Mouse (Mus musculus): ENCODE measurements around the gene 4930539E08Rik.

4930539E08Rik gene

DNA sequence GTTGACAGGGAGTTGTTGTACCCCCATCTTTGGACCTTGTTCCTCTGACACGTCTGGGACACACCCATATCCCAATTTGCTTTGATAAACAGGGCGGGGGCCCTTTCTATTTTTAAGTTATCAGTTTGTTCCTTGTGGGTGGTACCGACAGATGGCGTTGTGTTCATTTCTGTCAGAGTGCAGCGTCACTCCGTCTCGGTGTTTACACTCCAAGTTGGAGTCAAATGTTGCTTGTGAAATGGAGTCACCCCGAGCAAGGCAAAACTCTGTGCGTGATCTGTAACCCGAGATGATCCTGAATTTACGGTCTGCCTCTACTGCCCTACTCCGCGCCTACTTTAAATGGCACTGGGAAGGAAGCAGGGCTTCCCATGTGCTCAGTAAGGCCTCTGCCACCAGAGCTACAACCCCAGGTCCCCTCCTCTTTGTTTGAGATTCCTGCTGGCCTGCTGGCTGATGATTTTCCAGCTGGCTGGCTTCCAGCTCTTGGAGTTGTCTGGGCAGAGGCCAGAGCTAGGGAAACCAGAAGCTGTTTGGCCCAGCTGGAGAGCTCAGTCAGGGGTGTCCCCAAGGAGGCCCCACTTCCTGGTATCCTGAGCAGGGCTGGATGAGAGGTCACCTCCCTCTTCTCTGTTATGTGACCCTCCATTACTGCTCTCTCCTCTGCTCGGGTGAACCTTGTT lies 15.4 kb upstream of the 4930539E08Rik start:
- in situ Hi-C loops (cut with MboI) = no loop called here

GRCm38 (mm10) chr17:28929369-28929768 lies 14.2 kb upstream of the 4930539E08Rik start:
- in situ Hi-C loops (cut with MboI) = no loop called here

- in situ Hi-C loops (cut with MboI) = no loop called here
These were observed 12.9 kb upstream of the 4930539E08Rik start for GRCm38 (mm10) chr17:28928004-28928403.

DNA sequence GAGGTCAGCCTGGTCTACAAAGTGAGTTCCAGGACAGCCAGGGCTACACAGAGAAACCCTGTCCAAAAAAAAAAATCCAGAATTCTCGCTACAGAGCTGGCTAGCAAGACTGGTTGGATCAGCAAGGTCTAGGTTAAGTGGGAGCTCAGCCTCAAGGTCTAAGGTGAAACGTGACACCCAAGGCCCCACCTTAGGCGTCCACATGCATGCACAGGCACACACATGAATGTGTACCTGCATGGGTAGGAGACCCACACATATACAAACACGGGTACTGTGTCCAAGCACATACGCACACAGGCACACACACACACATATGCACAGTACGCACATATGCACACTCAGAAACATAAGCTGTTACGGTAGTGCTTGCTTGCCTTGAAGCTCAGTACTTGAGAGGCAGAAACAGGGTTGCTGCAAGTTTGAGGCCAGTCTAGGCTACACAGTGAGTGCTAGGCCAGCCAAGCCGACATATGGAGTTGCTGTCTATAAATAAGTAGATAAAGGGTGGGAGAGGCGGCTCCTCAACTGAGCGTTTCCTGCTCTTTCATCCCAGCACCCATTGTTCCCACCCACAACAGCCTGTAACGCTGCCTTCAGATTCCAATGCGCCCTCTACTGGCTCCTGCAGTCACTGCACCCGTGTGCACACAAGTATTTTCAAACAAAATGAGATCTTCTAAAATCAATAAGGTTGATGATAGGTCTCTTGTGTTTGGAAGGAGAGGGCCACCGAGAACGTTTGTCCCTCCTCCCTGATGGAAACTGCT lies 11.9 kb upstream of the 4930539E08Rik start:
- in situ Hi-C loops (cut with MboI) = no loop called here

GRCm38 (mm10) chr17:28926380-28926779 lies 11.3 kb upstream of the 4930539E08Rik start:
- in situ Hi-C loops (cut with MboI) = no loop called here

GRCm38 (mm10) chr17:28924957-28925595 lies 10.0 kb upstream of the 4930539E08Rik start:
- in situ Hi-C loops (cut with MboI) = no loop called here

DNA sequence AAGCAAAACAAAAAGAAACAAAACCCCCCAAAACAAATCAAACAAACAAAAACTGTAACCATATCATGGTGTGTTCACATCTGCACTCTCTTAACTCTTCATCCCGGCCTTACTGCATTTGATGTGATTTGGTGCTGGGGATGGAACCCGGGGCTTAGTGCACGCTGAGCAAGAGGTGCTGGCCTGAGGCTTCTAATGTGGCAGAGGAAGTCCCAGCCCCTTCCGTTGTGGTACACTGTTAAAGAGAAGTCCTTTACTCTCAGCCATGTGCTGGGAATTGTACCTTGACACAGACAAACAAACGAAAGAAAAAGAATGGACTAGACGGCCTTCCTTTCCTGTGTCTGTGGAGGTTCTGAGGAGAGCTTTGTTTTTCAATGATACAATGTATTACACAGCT lies 7.0 kb upstream of the 4930539E08Rik start:
- in situ Hi-C loops (cut with MboI) = no loop called here

GRCm38 (mm10) chr17:28921086-28921485 lies 6.0 kb upstream of the 4930539E08Rik start:
- in situ Hi-C loops (cut with MboI) = no loop called here

DNA sequence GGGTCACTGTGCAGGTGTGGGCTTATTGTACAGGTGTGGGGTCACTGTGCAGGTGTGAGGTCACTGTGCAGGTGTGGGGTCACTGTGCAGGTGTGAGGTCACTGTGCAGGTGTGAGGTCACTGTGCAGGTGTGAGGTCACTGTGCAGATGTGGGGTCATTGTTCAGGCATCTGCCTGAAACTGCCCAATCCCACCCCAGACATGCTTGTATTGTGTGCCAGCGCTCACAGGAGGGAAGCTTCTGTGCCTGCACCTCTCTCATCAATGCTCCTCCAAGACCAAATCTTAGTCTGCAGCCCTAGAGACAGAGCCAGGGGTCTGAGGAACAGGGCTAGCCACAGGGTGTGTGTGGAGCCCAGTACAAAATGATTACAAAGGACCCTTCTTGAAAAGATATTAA lies 1.4 kb upstream of the 4930539E08Rik start:
- in situ Hi-C loops (cut with MboI) = no loop called here

DNA sequence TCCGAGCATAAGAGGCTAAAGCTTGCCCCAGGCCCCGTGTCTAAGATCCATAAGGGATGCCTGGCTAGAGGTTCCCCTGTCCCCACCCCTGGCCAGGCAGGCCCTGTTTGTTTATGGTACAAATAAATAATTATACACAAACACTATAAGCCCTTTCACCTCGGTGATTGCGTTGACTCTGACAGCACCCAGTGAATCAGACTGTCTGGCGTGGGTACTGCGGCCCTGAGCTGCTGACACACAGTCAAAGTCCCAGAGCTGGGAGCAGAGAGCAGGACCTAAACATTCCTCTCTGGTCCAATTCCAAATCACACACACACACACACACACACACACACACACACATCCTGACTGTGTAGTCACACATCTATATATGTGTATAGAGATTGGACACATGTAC lies 1.2 kb downstream of the 4930539E08Rik start:
- in situ Hi-C loops (cut with MboI) = no loop called here

DNA sequence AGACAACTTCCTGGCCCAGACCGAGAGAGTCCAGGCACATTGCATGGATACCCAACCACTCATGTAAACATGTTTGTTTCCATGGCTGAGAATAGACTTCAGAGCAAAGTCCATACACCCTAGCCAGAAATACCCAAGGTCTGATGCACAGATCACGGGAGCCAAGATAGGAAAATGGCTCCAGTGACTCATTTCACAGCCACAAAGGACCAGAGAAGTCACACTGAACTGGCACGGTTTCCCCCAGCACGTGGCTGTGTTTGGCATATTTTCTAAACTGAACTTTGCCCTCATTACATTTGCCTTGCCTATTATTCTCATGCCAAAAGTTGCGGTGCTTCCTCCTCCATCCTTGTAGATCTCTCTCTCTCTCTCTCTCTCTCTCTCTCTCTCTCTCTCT lies 1.9 kb downstream of the 4930539E08Rik start:
- in situ Hi-C loops (cut with MboI) = no loop called here

- in situ Hi-C loops (cut with MboI) = no loop called here
These were observed 5.0 kb downstream of the 4930539E08Rik start for GRCm38 (mm10) chr17:28910139-28910538.

DNA sequence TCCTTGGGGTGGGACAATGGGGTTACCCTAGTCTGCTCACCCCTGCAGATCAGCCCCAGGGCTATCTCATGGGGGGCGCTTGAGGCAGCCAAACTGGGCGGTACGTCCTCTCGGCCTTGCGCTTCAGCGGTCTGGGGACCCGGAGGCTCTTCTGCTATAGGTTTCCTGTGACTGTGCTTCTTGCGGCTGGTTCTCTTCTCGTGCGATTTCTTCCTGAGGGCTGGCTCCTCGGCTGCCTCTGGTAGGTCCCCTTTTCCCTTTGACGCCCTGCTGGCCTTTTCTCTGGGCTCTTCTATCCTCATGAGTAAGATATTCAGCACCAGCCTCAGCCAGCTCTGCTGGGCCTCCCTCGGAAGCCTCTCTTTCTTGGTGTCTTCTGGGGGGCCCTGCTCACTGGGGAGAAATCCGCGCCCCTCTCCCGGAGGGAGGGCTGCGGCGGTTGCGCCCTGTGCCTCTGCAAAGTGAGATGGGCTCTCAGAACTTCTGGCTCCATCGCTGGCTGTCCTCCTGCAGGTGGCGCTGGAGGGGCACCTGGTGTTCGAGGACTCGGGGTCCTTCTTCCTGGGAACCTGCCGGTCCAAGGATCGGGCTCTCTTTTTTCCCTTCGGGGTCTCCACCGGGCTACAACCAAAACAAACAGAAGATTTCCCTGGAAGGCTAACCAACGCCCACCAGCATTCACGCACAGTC lies 5.7 kb downstream of the 4930539E08Rik start:
- in situ Hi-C loops (cut with MboI) = no loop called here

GRCm38 (mm10) chr17:28907959-28908358 lies 7.2 kb downstream of the 4930539E08Rik start:
- in situ Hi-C loops (cut with MboI) = no loop called here

DNA sequence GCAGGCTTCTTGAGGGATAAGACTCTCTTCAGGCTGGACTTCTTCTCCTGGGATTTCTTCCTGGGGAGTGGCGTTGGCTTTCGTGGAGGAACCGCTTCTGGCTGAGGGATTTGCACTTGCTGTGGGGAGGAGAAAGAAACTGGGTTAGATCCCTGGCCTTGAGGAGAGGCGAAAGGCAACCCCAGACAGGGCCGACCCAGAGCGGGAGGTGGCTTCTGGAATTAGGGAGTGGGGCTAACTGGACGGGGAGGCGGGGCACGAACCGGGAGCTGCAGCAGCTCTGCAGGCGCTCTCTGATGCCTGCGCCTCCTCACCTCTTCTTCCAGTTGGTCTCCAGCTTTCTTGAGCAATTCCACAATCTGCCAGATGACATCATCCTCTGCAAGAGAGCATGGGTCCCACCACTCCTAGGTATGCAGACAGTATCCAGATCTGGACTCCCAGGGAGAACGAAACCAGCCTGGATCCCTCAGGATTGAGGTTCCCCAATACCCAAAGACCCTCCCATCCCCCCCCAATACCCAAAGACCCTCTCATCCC lies 9.7 kb downstream of the 4930539E08Rik start:
- in situ Hi-C loops (cut with MboI) = no loop called here

- in situ Hi-C loops (cut with MboI) = no loop called here
These were observed 10.4 kb downstream of the 4930539E08Rik start for GRCm38 (mm10) chr17:28904546-28905376.

DNA sequence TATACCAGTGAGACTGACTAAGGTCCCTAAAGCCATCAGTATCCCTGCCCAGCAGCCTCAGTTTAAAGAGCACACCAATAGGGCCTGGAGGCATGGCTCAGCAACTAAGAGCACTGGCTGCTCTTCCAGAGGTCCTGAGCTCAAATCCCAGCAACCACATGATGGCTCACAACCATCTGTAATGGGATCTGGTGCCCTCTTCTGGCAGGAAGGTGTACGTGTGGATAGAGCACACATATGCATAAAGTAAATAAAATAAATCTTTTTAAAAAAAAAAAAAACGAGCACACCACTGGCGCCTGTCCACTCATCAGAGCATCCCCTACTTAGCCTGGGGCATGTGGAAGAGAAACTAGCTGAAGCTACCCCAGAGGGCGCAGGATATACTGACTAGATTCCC lies 13.6 kb downstream of the 4930539E08Rik start:
- in situ Hi-C loops (cut with MboI) = no loop called here

- in situ Hi-C loops (cut with MboI) = no loop called here
These were observed 15.7 kb downstream of the 4930539E08Rik start for GRCm38 (mm10) chr17:28899427-28899826.

- in situ Hi-C loops (cut with MboI) = no loop called here
These were observed 16.9 kb downstream of the 4930539E08Rik start for GRCm38 (mm10) chr17:28898249-28898648.

- in situ Hi-C loops (cut with MboI) = no loop called here
These were observed 17.3 kb downstream of the 4930539E08Rik start for GRCm38 (mm10) chr17:28897817-28898216.

Measured in mature B cell (primary cell).